Mouse (Mus musculus): ENCODE results near the gene Phykpl. TPM values are rescaled to one million over a fixed set of nuclear protein-coding genes. Genes with fewer than 3 reads are reported as not detected.
A peak's percentile ranks its signal among the peaks of the same experiment; 100 is the strongest.

Phykpl gene
- total RNA-seq (2014; rRNA removed) (5.6 and 7.9 TPM in 2 replicates), polyA plus RNA-seq (2015; fragmentation: Nextera tagmentation; extraction: Ambion mirVana) (6.7 and 8.4 TPM in 2 replicates)

- Histone ChIP-seq H3K27me3 (ENCODE audit: insufficient read depth, low read length) (no peaks in the 10 kb centered on the region), H3K36me3 (ENCODE audit: insufficient read depth) (peaks cover 28% of the 10 kb centered on the region), H3K9me3 (ENCODE audit: low read length) (no peaks in the 10 kb centered on the region), H3K9ac (peak within 1 kb of the TSS; percentile 82), H3K4me3 (ENCODE audit: low read depth, low read length) (peak within 1 kb of the TSS; percentile 59), H3K27ac (ENCODE audit: low read depth, low read length) (peak within 1 kb of the TSS; percentile 89), H3K4me2 (ENCODE audit: low read depth) (peak within 1 kb of the TSS; percentile 97), H3K4me1 (ENCODE audit: insufficient read depth) (peaks cover 16% of the 10 kb centered on the region)
- DNase-seq: peak; percentile 97
- 1% methylated on average over 59 of the region's 59 CpGs for WGBS
- ATAC-seq: peak; percentile 96
- TF ChIP-seq CTCF (IDR thresholded peaks at IDR 0.05; ENCODE audit: low read depth): peak; percentile 66
Observed at GRCm38 (mm10) chr11:51584431-51585248, at the start of gene Phykpl. Gene Phykpl (plus strand): TSS chr11:51584757.

- H3K4me1 ChIP-seq (ENCODE audit: insufficient read depth): no peaks in the 10 kb centered on the region
- no peaks in the 10 kb centered on the region for H3K27me3 ChIP-seq (ENCODE audit: insufficient read depth, low read length)
- H3K9ac ChIP-seq: no peak overlapping the region
- no peaks in the 10 kb centered on the region for H3K36me3 ChIP-seq (ENCODE audit: insufficient read depth)
- ATAC-seq: no peak
- no peak overlapping the region for H3K4me2 ChIP-seq (ENCODE audit: low read depth)
- WGBS: 38% methylated on average over 7 of the region's 7 CpGs
- no peak overlapping the region for H3K4me3 ChIP-seq (ENCODE audit: low read depth, low read length)
- no peak for TF ChIP-seq CTCF (IDR thresholded peaks at IDR 0.05; ENCODE audit: low read depth)
- DNase-seq: no peak
- no peaks in the 10 kb centered on the region for H3K9me3 ChIP-seq (ENCODE audit: low read length)
- no peak overlapping the region for H3K27ac ChIP-seq (ENCODE audit: low read depth, low read length)
Observed at GRCm38 (mm10) chr11:51538388-51538787, 46.2 kb upstream of the Phykpl start.

- ATAC-seq (no peak; the same call in none of the 2 replicates), DNase-seq (no peak)
- Histone ChIP-seq H3K4me1 (ENCODE audit: insufficient read depth) (no peaks in the 10 kb centered on the region), H3K9me3 (ENCODE audit: low read length) (no peaks in the 10 kb centered on the region), H3K4me2 (ENCODE audit: low read depth) (no peak overlapping the region), H3K4me3 (ENCODE audit: low read depth, low read length) (no peak overlapping the region), H3K27ac (ENCODE audit: low read depth, low read length) (no peak overlapping the region), H3K36me3 (ENCODE audit: insufficient read depth) (no peaks in the 10 kb centered on the region), H3K27me3 (ENCODE audit: insufficient read depth, low read length) (no peaks in the 10 kb centered on the region), H3K9ac (no peak overlapping the region)
- no peak for TF ChIP-seq CTCF (IDR thresholded peaks at IDR 0.05; ENCODE audit: low read depth)
- WGBS: 55% methylated on average over 13 of the region's 13 CpGs
Observed at GRCm38 (mm10) chr11:51538919-51539758, 45.4 kb upstream of the Phykpl start.

- Histone ChIP-seq H3K4me2 (ENCODE audit: low read depth) (no peak overlapping the region), H3K27ac (ENCODE audit: low read depth, low read length) (no peak overlapping the region), H3K4me1 (ENCODE audit: insufficient read depth) (no peaks in the 10 kb centered on the region), H3K4me3 (ENCODE audit: low read depth, low read length) (no peak overlapping the region), H3K9ac (no peak overlapping the region), H3K9me3 (ENCODE audit: low read length) (no peaks in the 10 kb centered on the region), H3K27me3 (ENCODE audit: insufficient read depth, low read length) (no peaks in the 10 kb centered on the region), H3K36me3 (ENCODE audit: insufficient read depth) (no peaks in the 10 kb centered on the region)
- 10% methylated on average over 10 of the region's 10 CpGs for WGBS
- ATAC-seq (peak; percentile 95), DNase-seq (peak; percentile 93)
- TF ChIP-seq CTCF (IDR thresholded peaks at IDR 0.05; ENCODE audit: low read depth): peak; percentile 94
Observed at GRCm38 (mm10) chr11:51539759-51540282, 44.7 kb upstream of the Phykpl start.

- Histone ChIP-seq H3K4me1 (ENCODE audit: insufficient read depth) (no peaks in the 10 kb centered on the region), H3K9me3 (ENCODE audit: low read length) (no peaks in the 10 kb centered on the region), H3K4me3 (ENCODE audit: low read depth, low read length) (no peak overlapping the region), H3K4me2 (ENCODE audit: low read depth) (no peak overlapping the region), H3K9ac (no peak overlapping the region), H3K27ac (ENCODE audit: low read depth, low read length) (no peak overlapping the region), H3K36me3 (ENCODE audit: insufficient read depth) (no peaks in the 10 kb centered on the region), H3K27me3 (ENCODE audit: insufficient read depth, low read length) (no peaks in the 10 kb centered on the region)
- no peak for TF ChIP-seq CTCF (IDR thresholded peaks at IDR 0.05; ENCODE audit: low read depth)
- DNase-seq (no peak), ATAC-seq (no peak)
- 59% methylated on average over 9 of the region's 9 CpGs for WGBS
Observed at GRCm38 (mm10) chr11:51542424-51542823, 42.1 kb upstream of the Phykpl start.

- H3K4me1 ChIP-seq (ENCODE audit: insufficient read depth): no peaks in the 10 kb centered on the region
- no peak for DNase-seq
- no peak overlapping the region for H3K4me2 ChIP-seq (ENCODE audit: low read depth)
- 29% methylated on average over 7 of the region's 7 CpGs for WGBS
- H3K9ac ChIP-seq: no peak overlapping the region
- no peaks in the 10 kb centered on the region for H3K36me3 ChIP-seq (ENCODE audit: insufficient read depth)
- no peak overlapping the region for H3K4me3 ChIP-seq (ENCODE audit: low read depth, low read length)
- H3K9me3 ChIP-seq (ENCODE audit: low read length): no peaks in the 10 kb centered on the region
- no peaks in the 10 kb centered on the region for H3K27me3 ChIP-seq (ENCODE audit: insufficient read depth, low read length)
- no peak for TF ChIP-seq CTCF (IDR thresholded peaks at IDR 0.05; ENCODE audit: low read depth)
- no peak for ATAC-seq
- H3K27ac ChIP-seq (ENCODE audit: low read depth, low read length): no peak overlapping the region
Observed at GRCm38 (mm10) chr11:51543487-51544050, 41.0 kb upstream of the Phykpl start.
